Mouse (Mus musculus) heart, postnatal 0 days (tissue): ENCODE data around the gene Churc1.

Experiments
- CTCF ChIP-seq: IDR thresholded peaks from 2 replicates; pipeline ENCODE4 v1.5.1; 2016; ENCODE audit warnings: antibody characterized with exemption, control low read depth, low read depth
- EP300 ChIP-seq: IDR thresholded peaks from 2 replicates; pipeline ENCODE4 v1.6.1; 2016; ENCODE audit warnings: antibody characterized with exemption, low read depth

DNA sequence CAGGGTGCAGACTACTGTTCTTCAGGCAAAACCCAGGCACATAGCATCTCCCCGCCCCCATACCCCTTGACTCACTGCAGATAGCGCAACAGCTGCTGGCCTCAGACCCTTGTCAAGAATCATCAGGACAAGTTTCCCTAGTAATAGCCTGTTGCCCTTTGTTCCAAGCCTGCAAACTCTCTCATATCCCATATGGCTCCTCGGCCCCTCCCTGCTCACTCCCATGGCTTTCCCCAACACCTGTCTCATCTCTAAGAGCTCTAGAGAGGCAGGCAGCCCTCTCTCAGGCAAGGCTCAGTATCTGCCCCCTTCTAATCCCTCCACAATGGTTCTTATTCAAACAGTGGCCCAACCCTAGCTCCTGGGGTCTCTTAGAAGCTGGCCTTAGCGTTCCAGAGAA is 55.3 kb downstream of the Churc1 start:
- no peak for TF ChIP-seq CTCF
- TF ChIP-seq EP300 = no peak
